Mouse (Mus musculus): ENCODE measurements at regions not wholly inside any gene's neighbourhood (a gene's known extent, or its start where the extent isn't known, plus 50 kb on each side); places are given as distances from the start of the nearest gene placed in this dataset.

DNA sequence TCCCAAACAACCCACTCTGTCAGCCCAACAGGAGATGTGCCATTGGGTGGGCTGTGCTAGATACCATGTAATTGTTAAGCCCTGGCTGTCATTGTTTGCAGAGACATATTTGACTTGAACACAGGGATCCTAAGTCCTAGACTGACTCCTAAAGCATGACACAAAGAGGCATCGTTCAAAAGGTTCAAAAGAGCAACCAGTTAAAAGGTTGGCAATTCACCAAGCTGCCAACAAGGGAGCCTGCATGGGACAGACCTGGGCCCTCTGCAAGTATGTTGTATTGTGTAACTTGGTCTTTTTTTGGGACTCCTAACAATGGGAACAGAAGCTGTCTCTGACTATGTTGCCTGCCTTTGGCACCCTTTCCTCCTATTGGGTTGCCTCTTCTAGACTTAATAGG is 139.4 kb upstream of the Klf3 start:
- Histone ChIP-seq H3K4me1 (ENCODE audit: control insufficient read depth, insufficient read depth, low read length) (no peaks in the 10 kb centered on the region), H3K27ac (ENCODE audit: insufficient read depth, low read length) (no peak overlapping the region), H3K4me3 (ENCODE audit: insufficient read depth, low read length) (no peak overlapping the region)
- no peak for TF ChIP-seq CTCF (IDR thresholded peaks at IDR 0.05; ENCODE audit: extremely low read depth, insufficient read depth, low read length)
- TF ChIP-seq POLR2A (IDR thresholded peaks at IDR 0.05; ENCODE audit: extremely low read depth, insufficient read depth, low read length) = no peak

DNA sequence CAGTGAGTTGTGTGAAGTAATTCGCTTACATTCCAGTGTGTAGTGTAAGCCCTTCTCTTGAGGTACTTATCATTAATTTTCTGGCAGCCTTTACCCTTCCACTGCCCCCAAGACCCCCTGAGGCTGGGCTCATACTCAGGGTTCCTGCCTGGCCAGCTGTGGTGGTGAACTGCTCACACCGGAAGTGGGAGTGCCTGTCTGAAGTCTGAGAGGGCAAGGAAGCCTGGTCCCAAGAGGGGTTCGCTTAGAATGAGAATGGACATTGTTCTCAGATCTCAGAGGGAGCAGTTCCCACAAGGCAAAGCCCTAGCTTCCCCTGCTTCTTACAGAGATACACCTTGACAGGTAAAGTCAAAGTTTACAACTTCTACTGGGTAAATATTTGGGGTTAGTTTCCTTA is 138.1 kb upstream of the Klf3 start:
- H3K4me1 ChIP-seq (ENCODE audit: control insufficient read depth, insufficient read depth, low read length) = no peaks in the 10 kb centered on the region
- no peak overlapping the region for H3K27ac ChIP-seq (ENCODE audit: insufficient read depth, low read length)
- no peak overlapping the region for H3K4me3 ChIP-seq (ENCODE audit: insufficient read depth, low read length)
- no peak for TF ChIP-seq CTCF (IDR thresholded peaks at IDR 0.05; ENCODE audit: extremely low read depth, insufficient read depth, low read length)
- no peak for TF ChIP-seq POLR2A (IDR thresholded peaks at IDR 0.05; ENCODE audit: extremely low read depth, insufficient read depth, low read length)

DNA sequence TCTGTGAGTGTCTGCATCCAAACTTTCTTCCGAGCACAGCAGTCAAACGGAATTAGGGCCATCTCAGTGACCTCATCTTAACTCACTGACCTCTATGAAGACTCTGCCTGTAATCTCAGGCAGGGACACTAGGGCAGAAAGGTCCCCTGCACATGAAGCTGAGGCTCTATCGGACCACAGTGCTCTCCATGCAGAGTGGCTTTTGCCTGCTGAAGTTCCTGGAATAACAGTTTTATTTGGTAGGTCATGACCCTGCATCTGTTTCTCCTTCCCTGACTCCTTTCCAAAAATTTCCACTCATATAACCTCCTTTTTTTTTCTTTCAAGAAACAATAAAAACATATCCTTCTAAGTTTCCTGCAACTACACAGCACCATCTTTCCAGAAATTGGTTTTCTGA is 136.9 kb upstream of the Klf3 start:
- H3K27ac ChIP-seq (ENCODE audit: insufficient read depth, low read length) = no peak overlapping the region
- no peaks in the 10 kb centered on the region for H3K4me1 ChIP-seq (ENCODE audit: control insufficient read depth, insufficient read depth, low read length)
- no peak overlapping the region for H3K4me3 ChIP-seq (ENCODE audit: insufficient read depth, low read length)
- TF ChIP-seq POLR2A (IDR thresholded peaks at IDR 0.05; ENCODE audit: extremely low read depth, insufficient read depth, low read length) = no peak
- TF ChIP-seq CTCF (IDR thresholded peaks at IDR 0.05; ENCODE audit: extremely low read depth, insufficient read depth, low read length) = no peak

- TF ChIP-seq CTCF (IDR thresholded peaks at IDR 0.05; ENCODE audit: extremely low read depth, insufficient read depth, low read length) (no peak), POLR2A (IDR thresholded peaks at IDR 0.05; ENCODE audit: extremely low read depth, insufficient read depth, low read length) (no peak)
- Histone ChIP-seq H3K4me3 (ENCODE audit: insufficient read depth, low read length) (no peak overlapping the region), H3K27ac (ENCODE audit: insufficient read depth, low read length) (no peak overlapping the region), H3K4me1 (ENCODE audit: control insufficient read depth, insufficient read depth, low read length) (no peaks in the 10 kb centered on the region)
These were observed 136.1 kb upstream of the Klf3 start for GRCm38 (mm10) chr5:64667053-64667452.

GRCm38 (mm10) chr5:64673861-64674260 is 129.3 kb upstream of the Klf3 start:
- no peaks in the 10 kb centered on the region for H3K4me1 ChIP-seq (ENCODE audit: control insufficient read depth, insufficient read depth, low read length)
- TF ChIP-seq CTCF (IDR thresholded peaks at IDR 0.05; ENCODE audit: extremely low read depth, insufficient read depth, low read length) (no peak), POLR2A (IDR thresholded peaks at IDR 0.05; ENCODE audit: extremely low read depth, insufficient read depth, low read length) (no peak)
- no peak overlapping the region for H3K4me3 ChIP-seq (ENCODE audit: insufficient read depth, low read length)
- H3K27ac ChIP-seq (ENCODE audit: insufficient read depth, low read length) = no peak overlapping the region

DNA sequence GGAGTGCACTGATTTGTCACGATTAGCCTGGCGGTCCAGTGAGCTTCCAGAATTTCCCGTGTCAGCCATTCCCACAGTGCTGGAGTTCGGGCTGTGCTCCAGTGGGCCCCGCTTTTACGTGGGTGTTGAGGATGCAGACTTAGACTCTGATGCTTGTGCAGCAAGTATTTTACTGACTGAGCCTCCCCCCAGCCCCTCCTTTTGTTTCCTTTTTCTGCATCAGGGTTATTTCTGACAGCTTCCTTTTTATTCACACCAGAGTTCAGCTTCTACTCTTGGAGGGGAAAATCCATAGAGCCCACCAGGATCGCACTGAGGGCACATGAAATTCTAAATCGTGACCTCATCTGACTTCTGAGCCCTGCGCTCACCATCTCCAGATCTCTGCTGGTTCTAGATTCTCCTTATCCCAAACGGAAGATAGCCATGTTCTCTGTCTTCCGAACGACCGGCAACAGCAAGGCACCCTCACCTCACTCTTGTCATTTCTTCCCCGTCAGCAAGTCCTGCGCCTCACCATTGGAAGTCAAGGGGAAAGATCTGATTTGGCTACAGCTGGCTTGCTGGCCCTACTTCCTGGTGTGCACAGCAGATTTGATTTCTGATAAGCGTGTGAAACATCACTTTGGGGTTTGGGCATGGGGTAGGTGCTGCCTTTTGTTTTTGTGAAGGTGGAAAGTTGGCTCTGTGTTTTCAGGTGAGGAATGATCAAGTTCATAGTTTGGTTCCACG is 126.8 kb upstream of the Klf3 start:
- TF ChIP-seq CTCF (IDR thresholded peaks at IDR 0.05; ENCODE audit: extremely low read depth, insufficient read depth, low read length) (no peak), POLR2A (IDR thresholded peaks at IDR 0.05; ENCODE audit: extremely low read depth, insufficient read depth, low read length) (no peak)
- no peaks in the 10 kb centered on the region for H3K4me1 ChIP-seq (ENCODE audit: control insufficient read depth, insufficient read depth, low read length)
- no peak overlapping the region for H3K4me3 ChIP-seq (ENCODE audit: insufficient read depth, low read length)
- no peak overlapping the region for H3K27ac ChIP-seq (ENCODE audit: insufficient read depth, low read length)

- TF ChIP-seq POLR2A (IDR thresholded peaks at IDR 0.05; ENCODE audit: extremely low read depth, insufficient read depth, low read length) (no peak), CTCF (IDR thresholded peaks at IDR 0.05; ENCODE audit: extremely low read depth, insufficient read depth, low read length) (no peak)
- Histone ChIP-seq H3K27ac (ENCODE audit: insufficient read depth, low read length) (no peak overlapping the region), H3K4me1 (ENCODE audit: control insufficient read depth, insufficient read depth, low read length) (no peaks in the 10 kb centered on the region), H3K4me3 (ENCODE audit: insufficient read depth, low read length) (no peak overlapping the region)
These were observed 126.1 kb upstream of the Klf3 start for GRCm38 (mm10) chr5:64676946-64677588.

- Histone ChIP-seq H3K4me3 (ENCODE audit: insufficient read depth, low read length) (no peak overlapping the region), H3K4me1 (ENCODE audit: control insufficient read depth, insufficient read depth, low read length) (no peaks in the 10 kb centered on the region; the same call in 1 of the 2 replicates), H3K27ac (ENCODE audit: insufficient read depth, low read length) (no peak overlapping the region)
- TF ChIP-seq CTCF (IDR thresholded peaks at IDR 0.05; ENCODE audit: extremely low read depth, insufficient read depth, low read length) = no peak
- TF ChIP-seq POLR2A (IDR thresholded peaks at IDR 0.05; ENCODE audit: extremely low read depth, insufficient read depth, low read length) = no peak
These were observed 124.5 kb upstream of the Klf3 start for GRCm38 (mm10) chr5:64678706-64679105.

GRCm38 (mm10) chr5:64679996-64680625 is 123.1 kb upstream of the Klf3 start:
- Histone ChIP-seq H3K27ac (ENCODE audit: insufficient read depth, low read length) (no peak overlapping the region), H3K4me3 (ENCODE audit: insufficient read depth, low read length) (no peak overlapping the region), H3K4me1 (ENCODE audit: control insufficient read depth, insufficient read depth, low read length) (no peaks in the 10 kb centered on the region; the same call in 1 of the 2 replicates)
- TF ChIP-seq CTCF (IDR thresholded peaks at IDR 0.05; ENCODE audit: extremely low read depth, insufficient read depth, low read length) = no peak

- Histone ChIP-seq H3K4me1 (ENCODE audit: control insufficient read depth, insufficient read depth, low read length) (no peaks in the 10 kb centered on the region; the same call in 1 of the 2 replicates), H3K4me3 (ENCODE audit: insufficient read depth, low read length) (no peak overlapping the region), H3K27ac (ENCODE audit: insufficient read depth, low read length) (no peak overlapping the region)
- no peak for TF ChIP-seq CTCF (IDR thresholded peaks at IDR 0.05; ENCODE audit: extremely low read depth, insufficient read depth, low read length)
These were observed 122.0 kb upstream of the Klf3 start for GRCm38 (mm10) chr5:64681161-64681560.
